Mouse (Mus musculus) mature B cell (primary cell): ENCODE results near the gene Gas7.

ENCODE experiments used
- in situ Hi-C: fragments of 300-500 bp; cut with MboI; formaldehyde crosslinking; loops from 2 replicates; pipeline ENCODE4 v1.14.3; 2019

The Gas7 gene

DNA sequence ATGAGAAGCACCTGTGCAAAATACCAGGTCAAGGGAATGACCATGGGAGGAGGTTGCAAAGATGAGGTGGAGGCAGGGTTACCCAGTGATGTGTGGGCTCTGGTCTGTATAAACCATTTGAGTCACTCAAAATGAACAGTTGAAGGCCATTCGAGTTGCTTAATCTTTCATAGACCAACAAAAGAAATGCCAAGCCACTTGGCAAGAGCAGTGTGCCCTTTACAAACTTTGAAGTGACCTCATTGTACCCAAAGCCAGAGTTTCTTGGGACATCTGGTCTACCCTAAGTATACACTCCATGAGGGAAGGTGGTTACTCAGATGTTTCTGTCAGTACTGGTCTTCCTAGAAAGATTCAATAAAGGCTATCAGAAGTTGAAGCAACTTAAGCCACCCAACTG, 80.5 kb downstream of the Gas7 start:
- in situ Hi-C loops: no loop called here

DNA sequence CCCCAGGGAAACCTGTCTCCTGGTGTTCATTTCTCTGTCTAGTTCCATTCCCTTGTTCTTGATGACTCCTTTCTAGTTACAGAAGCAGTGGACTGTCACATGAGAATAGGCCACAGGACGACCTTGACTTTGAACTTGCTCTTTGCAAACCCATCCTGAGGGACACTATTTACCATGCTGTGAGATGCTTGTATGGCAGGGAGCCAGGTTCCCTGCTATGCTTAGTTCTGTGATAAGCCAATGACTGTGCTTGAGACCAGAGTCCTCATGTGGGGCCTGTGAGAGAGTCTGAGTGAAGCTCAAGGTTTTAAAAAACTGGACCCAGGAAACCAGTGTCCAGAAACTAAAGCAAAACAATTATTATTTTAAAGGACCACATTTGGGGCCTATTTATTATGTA, 81.2 kb downstream of the Gas7 start:
- in situ Hi-C loops: no loop called here

DNA sequence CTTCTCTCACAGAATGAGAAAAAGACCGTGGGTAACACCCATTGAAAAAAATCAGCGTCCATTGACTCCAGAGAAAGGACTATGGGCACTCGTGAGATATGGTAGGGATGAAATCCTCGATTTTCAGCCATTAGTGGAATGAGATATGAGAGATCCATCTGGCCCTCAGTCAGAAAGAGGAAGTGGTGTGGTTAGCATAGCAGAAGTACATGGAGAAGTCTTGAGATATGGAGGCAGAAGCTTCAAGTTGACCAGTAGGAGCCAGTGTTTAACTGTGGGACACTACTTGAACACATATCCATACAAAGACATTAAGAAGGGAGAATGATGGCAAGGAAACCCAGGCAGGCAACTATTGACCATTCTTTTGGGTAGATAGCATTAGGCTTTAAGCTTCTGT, 82.1 kb downstream of the Gas7 start:
- in situ Hi-C loops: no loop called here

DNA sequence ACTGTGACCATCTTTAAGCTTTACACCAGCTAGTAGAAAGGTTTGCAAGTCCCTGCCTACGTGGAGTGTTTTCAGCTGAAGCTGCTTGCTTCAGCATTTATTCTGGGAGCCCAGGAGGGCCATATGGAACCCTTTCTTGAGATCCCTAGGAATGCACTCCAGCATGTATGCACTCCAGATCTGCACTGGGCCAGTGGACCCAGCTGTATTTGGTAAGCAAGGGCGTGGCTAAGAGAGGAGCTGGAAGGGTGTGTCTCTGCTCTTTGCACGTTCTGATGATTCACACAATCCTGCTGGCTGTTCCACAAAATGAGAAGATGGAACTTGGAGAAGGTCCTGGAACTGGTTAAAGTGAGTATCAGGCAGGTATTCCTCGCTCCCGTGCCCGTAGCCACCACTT, 83.3 kb downstream of the Gas7 start:
- in situ Hi-C loops: no loop called here

DNA sequence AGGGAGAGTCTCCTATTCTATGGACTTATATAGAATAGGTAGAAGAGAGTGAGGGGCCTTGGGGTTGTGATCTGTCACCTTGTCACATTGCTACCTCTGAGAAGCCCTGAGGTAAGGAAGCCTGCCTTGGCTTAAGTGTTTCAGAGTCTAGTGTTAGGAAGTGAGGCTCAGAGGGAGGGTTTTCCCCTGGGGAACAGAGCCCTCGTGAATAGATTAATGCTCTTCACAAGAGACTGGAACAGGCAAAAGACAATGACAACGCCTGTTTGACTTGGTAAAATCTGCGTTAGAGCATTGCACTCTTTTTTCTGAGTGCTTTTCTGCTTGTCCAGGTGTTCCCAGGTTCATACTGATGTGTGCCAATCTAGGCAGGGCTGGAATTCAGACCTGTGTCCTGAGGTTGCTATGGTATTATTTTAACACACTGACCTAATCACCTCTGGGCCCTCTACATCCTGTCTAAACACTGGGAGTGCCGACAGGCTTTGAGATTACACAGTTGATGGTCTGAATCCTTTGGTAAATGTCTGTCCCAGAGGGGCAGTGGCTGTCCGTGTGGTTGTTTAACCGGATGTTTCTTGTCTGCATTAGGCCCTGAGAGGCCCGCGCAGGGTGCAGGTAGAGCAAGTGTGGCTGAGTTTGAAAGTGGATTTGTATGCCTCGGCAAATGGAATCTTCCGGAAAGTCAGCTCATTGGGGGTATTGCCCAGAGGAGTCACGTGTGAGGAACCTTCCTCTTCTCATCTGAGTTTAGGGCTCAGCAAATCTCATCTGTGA, 89.6 kb downstream of the Gas7 start:
- in situ Hi-C loops: no loop called here

GRCm38 (mm10) chr11:67546582-67546981, 91.3 kb downstream of the Gas7 start:
- in situ Hi-C loops: no loop called here

DNA sequence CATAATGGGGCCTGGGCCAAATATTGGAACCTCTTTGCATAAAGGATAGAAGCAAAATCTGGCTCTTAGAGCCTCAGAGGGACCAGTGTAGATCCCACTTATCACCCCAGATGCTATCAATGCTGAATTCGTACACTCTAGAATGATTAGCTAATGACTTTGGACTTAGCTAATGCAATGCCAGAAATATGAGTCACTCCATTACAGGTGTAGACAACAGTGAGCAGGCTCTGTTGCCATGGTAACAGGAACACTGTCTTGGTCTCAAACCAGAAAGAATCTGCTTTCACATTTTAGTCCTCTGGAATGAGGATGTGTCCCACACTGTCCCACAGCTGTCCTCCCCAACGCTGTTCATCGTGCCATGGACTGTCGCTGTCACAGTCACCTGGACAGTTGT, 94.1 kb downstream of the Gas7 start:
- in situ Hi-C loops: no loop called here

- in situ Hi-C loops: no loop called here
Observed at GRCm38 (mm10) chr11:67549762-67550488, 94.7 kb downstream of the Gas7 start.

DNA sequence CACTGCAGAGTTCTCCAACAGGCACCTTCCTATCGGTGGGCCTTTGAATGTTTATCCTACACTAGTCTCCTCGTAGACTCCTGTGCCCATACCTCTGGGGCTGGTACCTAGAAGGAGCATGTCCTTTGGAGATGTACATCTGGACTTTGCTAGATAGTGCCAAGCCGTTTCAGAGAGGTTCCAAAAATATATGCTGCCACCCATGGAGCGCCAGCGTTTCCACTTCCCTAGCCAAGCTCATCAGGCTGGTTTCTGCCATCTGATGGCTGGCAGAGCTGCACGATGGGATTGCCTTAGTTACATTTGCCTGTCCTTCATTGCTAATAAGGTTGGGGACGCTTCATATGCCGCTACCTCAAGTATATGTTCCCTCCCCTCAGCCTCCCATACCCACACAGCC, 97.2 kb downstream of the Gas7 start:
- in situ Hi-C loops: no loop called here

DNA sequence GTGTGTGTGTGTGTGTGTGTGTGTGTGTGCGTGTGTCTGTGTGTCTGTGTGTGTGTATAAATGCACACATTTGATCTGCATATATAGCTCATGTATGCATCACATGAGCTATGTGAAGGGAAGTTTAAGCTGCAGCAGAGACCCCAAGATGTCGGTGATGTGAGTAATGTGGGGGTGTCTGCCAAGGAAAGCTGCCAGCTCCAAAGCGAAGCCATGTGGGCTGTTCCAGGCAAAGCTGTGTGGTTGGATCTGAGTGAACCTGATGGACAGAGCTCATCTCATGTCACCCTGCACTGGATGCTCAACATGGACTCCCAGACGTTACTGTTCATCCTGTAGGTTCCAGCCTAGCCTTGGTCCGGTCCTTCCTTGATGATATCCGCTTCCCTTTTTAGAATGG, 99.0 kb downstream of the Gas7 start:
- in situ Hi-C loops: no loop called here

- in situ Hi-C loops: no loop called here
Observed at GRCm38 (mm10) chr11:67556360-67556759, 101.1 kb downstream of the Gas7 start.

GRCm38 (mm10) chr11:67558772-67559448, 103.7 kb downstream of the Gas7 start:
- in situ Hi-C loops: no loop called here

DNA sequence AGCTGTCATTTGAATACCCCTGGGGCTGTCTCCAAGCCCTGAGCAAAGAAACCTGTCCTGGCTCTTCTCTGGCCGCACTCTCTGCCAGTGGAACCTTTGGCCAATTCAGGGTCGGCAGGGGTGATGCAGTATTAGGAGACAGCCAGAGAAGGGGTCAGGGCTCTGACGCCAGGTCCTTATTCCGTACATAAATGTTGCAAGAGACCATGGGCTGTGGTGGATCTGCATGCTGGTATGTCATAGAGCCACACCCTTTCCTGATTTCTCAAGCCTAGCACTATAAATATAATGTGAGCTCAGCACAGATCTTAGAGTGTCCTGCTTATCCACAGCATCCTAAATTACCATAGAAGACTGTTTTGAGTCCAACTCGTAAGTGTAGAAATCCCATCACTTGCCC, 104.3 kb downstream of the Gas7 start:
- in situ Hi-C loops: no loop called here

DNA sequence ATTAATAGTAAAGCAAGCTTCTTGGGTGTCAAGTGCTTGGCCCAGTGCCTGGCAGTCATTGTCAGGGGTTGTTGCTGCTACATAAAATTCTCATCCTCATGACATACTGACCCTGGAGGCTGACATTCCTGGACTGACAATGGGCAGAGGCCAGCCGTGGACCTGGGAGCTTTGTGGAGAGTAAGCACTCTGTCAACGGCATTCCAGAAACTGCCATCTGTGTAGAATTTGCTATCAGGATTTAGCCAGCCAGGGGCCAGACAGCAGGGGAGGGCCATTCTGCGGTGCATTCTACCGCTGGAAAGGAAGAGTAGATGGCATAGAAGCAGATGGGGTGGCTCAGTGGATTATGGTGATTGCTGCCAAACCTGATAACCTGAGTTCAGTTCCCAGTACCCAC, 106.4 kb downstream of the Gas7 start:
- in situ Hi-C loops: no loop called here

- in situ Hi-C loops: no loop called here
Observed at GRCm38 (mm10) chr11:67563141-67563540, 107.9 kb downstream of the Gas7 start.

- in situ Hi-C loops: no loop called here
Observed at GRCm38 (mm10) chr11:67564003-67564637, 108.9 kb downstream of the Gas7 start.

DNA sequence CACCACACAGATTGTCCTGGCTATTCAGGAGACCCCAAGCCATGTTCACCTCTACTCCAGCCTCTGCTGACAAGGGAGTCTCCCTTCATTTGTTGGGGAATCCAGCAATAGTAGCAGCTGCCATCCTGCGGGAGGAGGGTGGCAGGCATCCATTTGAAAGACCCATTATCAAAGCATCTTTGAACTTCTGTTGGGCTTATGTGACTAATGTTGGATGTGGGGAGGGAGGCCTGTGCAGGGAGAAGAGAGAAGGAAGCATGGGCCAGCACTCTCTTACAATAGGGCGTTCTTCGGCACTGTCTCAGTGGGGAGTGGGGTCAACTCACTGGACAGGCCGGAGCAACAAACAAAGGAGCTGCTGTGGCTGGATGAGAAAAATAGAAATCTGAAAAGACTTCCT, 110.3 kb downstream of the Gas7 start:
- in situ Hi-C loops: no loop called here

GRCm38 (mm10) chr11:67566704-67567103, 111.5 kb downstream of the Gas7 start:
- in situ Hi-C loops: no loop called here

DNA sequence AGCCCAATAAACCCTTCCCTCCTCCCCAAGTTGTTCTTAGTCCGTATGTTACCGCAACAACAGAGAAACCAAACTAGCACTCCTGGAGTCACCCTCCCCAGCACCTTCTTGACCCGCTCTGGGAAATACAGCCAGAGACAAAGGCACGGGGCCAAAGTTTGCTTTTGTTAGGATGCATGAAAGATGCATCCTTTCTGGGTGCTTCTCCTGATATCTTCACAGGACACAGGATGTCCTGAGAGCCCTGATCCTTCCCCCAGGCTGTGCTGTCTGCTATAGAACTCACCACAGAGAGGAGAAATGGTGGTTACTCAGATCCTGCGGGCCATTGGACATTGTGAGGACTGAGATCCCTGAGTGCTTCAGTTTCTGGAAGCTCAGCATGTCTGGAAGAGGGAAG, 111.9 kb downstream of the Gas7 start:
- in situ Hi-C loops: no loop called here

GRCm38 (mm10) chr11:67567991-67568390, 112.8 kb downstream of the Gas7 start:
- in situ Hi-C loops: no loop called here

GRCm38 (mm10) chr11:67568815-67569214, 113.6 kb downstream of the Gas7 start:
- in situ Hi-C loops: no loop called here

GRCm38 (mm10) chr11:67570947-67571346, 115.7 kb downstream of the Gas7 start:
- in situ Hi-C loops: no loop called here

DNA sequence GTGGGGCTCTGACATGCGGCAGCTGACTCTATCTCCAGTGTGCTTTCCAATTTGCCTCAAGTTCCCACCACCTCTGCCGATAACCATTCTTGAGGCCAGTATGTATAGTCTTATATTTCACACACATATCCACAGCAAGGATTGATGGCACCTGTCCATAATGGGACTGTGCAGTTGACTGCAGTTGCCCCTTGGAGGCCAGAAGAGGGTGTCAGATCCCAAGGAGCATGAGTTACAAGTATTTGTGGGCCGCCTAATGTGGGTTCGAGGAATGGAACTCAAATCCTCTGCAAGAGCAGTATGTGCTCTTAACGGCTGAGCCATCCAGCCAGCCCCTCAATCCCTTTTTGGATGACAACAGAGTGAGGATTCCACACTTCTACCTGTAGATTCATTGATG, 119.1 kb downstream of the Gas7 start:
- in situ Hi-C loops: no loop called here
